Mouse (Mus musculus) urinary bladder, postnatal 25 days (tissue): ENCODE data around the gene Clnk.

ENCODE experiments used
- DNase-seq: peaks from one replicate; pipeline ENCODE4 v3.0.0; 2022; ENCODE audit warnings: low spot score

The Clnk gene

GRCm38 (mm10) chr5:38850171-38850570 lies 26.4 kb downstream of the Clnk start:
- DNase-seq = no peak

DNA sequence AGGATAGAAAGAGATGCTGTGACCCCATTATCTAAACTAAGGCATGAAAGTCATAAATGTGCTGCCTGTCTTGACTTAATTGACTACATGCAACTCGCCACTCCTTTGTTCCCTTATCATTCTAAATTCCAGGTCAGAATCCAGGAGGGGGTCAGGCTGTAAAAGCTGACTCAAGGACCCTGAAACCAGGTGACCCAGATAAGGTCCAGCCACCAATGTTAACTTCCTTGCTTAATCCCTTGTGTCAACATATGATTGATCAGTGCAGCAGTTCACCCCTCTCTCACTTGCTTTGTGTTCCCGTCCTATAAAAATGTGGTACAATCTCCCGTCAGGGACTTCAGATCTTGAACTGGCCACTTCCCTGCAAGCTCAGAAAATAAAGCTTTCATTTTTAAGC lies 31.1 kb downstream of the Clnk start:
- no peak for DNase-seq

DNA sequence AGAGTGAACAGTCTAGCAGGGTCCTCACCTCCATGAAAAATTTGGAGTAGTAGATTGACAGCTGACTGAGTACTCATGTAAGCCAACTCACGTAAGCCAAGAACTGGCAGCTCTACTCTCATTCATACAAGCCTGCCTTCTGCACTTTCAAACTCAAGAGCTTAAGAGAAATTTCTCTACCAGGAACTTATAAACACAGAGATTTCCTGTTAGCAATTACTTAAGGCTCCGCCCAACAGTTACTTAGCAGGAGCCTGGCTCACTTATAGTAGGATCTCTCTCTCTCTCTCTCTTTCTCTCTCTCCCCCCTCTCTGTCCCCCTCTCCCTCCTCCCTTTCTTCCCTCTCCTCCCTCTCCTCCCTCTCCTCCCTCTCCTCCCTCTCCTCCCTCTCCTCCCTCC lies 32.3 kb downstream of the Clnk start:
- no peak for DNase-seq

DNA sequence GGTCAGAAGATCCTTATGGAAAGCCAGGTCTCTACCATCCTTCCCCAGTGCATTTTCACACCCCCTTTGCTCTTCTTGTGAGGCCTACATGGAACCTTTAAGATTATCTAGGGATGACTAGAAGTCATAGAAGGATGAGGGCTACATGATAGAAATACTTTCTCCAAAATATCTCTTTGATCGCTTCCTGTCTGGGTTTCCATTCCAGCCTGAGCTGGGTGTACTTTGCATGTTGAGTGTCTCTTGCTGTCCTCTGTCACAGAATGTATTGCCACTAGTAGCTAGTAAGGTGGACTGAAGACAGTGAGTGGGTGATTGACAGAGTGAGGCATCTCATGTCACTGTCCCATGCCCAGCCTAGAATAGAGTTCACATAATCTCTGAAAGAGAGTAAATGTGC lies 36.6 kb downstream of the Clnk start:
- no peak for DNase-seq

DNA sequence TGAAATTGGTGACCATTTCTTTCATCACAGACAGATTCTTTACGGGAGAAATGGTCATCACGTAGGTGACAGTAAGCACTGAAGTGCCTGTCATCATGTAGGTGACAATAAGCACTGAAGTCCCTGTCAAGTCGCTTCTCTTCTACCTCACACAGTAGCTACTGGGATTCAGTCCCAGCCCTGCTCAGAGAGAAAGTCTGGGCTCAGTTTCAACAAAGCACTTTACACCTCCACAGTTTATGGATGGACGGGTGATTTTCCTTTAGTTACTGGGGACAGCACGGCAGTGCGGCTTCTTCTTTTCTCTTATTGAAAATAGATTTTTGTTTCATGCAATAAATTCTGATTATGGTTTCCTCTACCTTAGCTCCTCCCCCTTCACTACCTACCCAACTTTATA lies 49.3 kb downstream of the Clnk start:
- no peak for DNase-seq

DNA sequence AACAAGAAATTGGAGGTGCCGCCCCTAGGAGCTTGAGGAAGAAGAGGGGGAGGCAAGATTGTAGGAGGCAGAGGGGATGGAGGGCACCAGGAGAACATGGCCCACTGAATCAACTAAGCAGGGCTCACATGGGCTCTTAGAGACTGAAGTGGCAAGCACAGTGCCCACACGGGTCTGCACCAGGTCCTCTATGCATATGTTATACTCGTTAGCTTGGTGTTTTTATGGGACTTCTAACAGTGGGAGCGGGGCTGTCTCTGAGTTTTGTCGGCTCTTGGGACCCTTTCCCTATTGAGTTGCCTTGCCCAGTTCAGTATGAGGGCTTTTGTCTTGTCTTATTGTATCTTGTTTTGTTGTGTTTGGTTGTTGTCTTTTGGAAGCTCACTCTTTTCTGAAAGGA lies 50.0 kb downstream of the Clnk start:
- no peak for DNase-seq

- DNase-seq = no peak
Measured at GRCm38 (mm10) chr5:38824132-38824965, 52.3 kb downstream of the Clnk start.

- DNase-seq = no peak
Measured at GRCm38 (mm10) chr5:38813391-38814109, 63.1 kb downstream of the Clnk start.

- DNase-seq = no peak
Measured at GRCm38 (mm10) chr5:38812916-38813315, 63.7 kb downstream of the Clnk start.

GRCm38 (mm10) chr5:38812386-38812785 lies 64.2 kb downstream of the Clnk start:
- DNase-seq = no peak

GRCm38 (mm10) chr5:38798910-38799309 lies 77.7 kb downstream of the Clnk start:
- no peak for DNase-seq

- DNase-seq = no peak
Measured at GRCm38 (mm10) chr5:38795139-38795538, 81.5 kb downstream of the Clnk start.

DNA sequence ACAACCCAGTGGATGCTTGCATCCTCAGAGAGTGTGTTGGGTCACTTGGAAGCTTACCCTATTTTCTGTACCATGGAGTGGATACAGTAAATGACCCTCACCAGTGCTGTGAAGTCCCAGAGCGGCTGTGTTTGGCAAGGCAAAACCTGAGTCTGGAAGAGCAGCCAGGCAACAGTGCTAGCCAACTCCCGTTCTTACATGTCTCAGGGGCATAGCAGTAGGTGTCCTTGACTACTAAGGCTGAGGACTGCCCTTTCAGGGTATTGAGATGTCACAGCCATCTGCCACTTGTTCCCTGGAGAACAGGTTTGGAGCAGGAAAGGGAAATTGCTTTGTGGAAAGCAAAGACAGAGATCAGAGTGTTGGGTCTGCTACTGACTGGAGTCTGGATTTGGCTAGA lies 85.5 kb downstream of the Clnk start:
- no peak for DNase-seq

DNA sequence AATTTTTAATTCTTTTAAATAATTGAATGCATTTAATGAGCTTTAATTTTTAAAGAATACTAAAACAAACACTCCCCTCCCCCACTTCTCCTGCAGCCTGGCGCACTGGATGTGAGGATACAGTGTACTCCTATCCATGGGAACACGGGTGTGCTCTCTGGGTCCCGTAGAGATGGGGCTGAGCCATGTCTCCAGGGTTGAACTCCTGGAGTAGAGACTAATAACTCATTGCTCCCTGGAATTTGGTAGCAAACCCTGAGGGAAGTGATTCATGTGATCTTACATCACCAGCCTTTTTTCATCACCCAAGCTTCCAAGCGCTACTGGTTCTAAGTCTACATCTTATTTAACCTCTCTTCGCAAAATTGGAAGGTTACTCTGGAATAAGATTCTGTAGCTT lies 87.8 kb downstream of the Clnk start:
- DNase-seq = no peak

GRCm38 (mm10) chr5:38787851-38788520 lies 88.6 kb downstream of the Clnk start:
- DNase-seq = no peak

- DNase-seq = no peak
Measured at GRCm38 (mm10) chr5:38786126-38786525, 90.5 kb downstream of the Clnk start.

GRCm38 (mm10) chr5:38785686-38786085 lies 90.9 kb downstream of the Clnk start:
- DNase-seq = no peak

DNA sequence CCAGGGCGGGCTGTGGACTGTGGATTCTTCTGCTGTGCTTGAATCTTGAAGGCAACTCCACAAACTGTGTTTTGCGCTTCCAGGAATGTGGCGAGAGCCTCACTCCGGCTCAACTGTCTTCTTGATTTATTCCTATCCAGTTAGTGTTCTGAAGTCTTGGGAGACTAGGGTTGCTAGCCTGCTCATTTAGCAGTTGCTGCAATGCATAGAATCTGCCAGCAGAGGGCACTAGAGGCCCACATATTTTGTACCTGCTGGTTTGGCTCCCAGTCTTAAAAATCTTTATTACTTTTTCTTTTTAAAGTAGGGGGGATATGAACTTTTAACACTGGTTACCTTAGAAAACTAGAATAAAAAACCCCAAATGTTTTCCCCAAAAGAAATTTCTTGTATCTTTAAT lies 94.8 kb downstream of the Clnk start:
- peak; percentile 71 for DNase-seq

DNA sequence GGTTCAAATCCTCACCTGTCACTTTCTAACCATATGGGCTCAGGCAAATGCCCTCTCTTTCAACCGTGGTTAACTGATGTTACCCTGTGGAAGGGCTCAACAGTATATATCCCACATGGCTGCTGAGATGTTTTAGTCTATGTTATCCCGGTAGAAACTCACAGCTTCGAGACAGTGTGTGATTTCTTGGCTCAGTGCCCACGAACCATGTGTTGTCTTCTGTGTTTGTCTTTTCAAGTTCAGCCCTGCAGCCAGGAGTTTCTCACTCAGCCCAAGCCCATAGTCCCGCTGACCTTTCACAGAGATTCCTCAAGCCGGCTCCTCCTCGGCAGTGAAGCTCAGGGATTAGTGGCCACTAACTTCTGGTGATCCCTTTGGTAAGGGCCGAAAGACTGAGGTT lies 96.0 kb downstream of the Clnk start:
- DNase-seq = no peak

- no peak for DNase-seq
Measured at GRCm38 (mm10) chr5:38780045-38780444, 96.6 kb downstream of the Clnk start.

DNA sequence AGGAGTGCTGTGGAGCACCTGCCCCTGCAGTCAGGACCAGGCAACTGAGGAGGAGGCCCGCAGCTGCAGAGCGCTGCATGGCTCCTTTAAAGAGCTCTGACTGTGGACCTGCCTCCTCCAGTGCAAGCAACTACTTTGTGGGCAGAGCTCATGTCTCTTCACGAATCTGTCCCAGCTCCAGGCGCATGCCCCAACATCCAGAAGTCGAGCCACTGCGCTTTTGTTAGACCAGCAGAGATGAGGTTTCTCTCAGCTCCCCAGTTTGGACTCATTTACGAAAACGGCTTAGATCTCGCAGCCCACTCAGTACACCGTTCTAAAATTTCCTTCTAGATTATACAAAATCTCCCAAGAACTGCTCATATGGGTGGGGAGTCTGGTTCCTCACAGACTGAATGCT lies 101.1 kb downstream of the Clnk start:
- DNase-seq = no peak

DNA sequence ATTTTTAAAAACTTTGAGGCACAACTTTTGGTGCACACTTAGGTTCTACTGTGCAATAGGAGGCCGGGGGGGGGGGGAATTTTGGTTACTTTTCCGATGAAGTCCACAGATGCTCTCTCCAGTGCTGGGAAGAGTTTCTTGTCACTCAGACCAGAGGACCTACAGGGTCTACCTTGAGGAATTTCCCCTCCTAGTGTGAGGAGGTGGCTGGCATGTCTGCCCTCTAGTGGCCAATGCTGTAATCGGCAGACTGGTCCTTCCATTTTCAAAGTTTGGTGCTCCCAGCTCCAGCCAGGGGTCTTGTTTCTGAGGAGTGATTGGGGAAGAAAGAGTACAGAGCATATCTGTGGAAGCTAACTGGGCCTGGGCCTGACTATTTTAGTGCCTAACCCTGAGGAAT lies 121.7 kb downstream of the Clnk start:
- DNase-seq = peak; percentile 8

GRCm38 (mm10) chr5:38752749-38753148 lies 123.9 kb downstream of the Clnk start:
- no peak for DNase-seq
